Mouse (Mus musculus): ENCODE data around the gene Tango6.

The Tango6 gene

GRCm38 (mm10) chr8:106818626-106819515, 136.0 kb downstream of the Tango6 start:
- DNase-seq, result no peak

- no peak for DNase-seq
Observed at GRCm38 (mm10) chr8:106819581-106819980, 136.7 kb downstream of the Tango6 start.

GRCm38 (mm10) chr8:106820553-106821515, 138.0 kb downstream of the Tango6 start:
- no peak for DNase-seq

GRCm38 (mm10) chr8:106828921-106829320, 146.1 kb downstream of the Tango6 start:
- DNase-seq, result no peak

GRCm38 (mm10) chr8:106829526-106830045, 146.7 kb downstream of the Tango6 start:
- DNase-seq, result peak; percentile 24

GRCm38 (mm10) chr8:106834899-106835298, 152.0 kb downstream of the Tango6 start:
- peak; percentile 34 for DNase-seq

- DNase-seq, result no peak
Observed at GRCm38 (mm10) chr8:106836525-106836924, 153.7 kb downstream of the Tango6 start.

GRCm38 (mm10) chr8:106838803-106839202, 155.9 kb downstream of the Tango6 start:
- no peak for DNase-seq

- DNase-seq, result peak; percentile 22
Observed at GRCm38 (mm10) chr8:106839209-106840001, 156.5 kb downstream of the Tango6 start.

- no peak for DNase-seq
Observed at GRCm38 (mm10) chr8:106850034-106850433, 167.2 kb downstream of the Tango6 start.

- peak; percentile 11 for DNase-seq
Observed at GRCm38 (mm10) chr8:106854534-106855241, 171.8 kb downstream of the Tango6 start.

- DNase-seq, result no peak
Observed at GRCm38 (mm10) chr8:106855242-106855562, 172.3 kb downstream of the Tango6 start.

- no peak for DNase-seq
Observed at GRCm38 (mm10) chr8:106862845-106863244, 180.0 kb downstream of the Tango6 start.

GRCm38 (mm10) chr8:106865354-106865753, 182.5 kb downstream of the Tango6 start:
- no peak for DNase-seq

GRCm38 (mm10) chr8:106870051-106870450, 187.2 kb downstream of the Tango6 start, which contains the start of gene Has3:
Has3 (plus strand) TSS chr8:106870242.
- no peak for DNase-seq

- DNase-seq, result peak; percentile 38
Observed at GRCm38 (mm10) chr8:106870537-106871327, 187.9 kb downstream of the Tango6 start.

- peak; percentile 12 for DNase-seq
Observed at GRCm38 (mm10) chr8:106871328-106871926, 188.6 kb downstream of the Tango6 start.

GRCm38 (mm10) chr8:106871931-106872371, 189.1 kb downstream of the Tango6 start:
- DNase-seq, result peak; percentile 55

GRCm38 (mm10) chr8:106872454-106873034, 189.7 kb downstream of the Tango6 start:
- DNase-seq, result peak; percentile 15

Measured in kidney, adult 11 months (tissue).